Mouse (Mus musculus) effector memory CD4-positive, alpha-beta T cell, adult 7 months (primary cell): ENCODE measurements around the gene Napb. TPM values are rescaled to one million over a fixed set of nuclear protein-coding genes. Genes with fewer than 3 reads are reported as not detected.

Experiments
- polyA plus RNA-seq: library from polyadenylated mRNA; unstranded; fragments of 100-300 nt; shearing (Covaris generic); gene quantifications from one replicate; pipeline ENCODE4 v1.2.1, GENCODE M21; 2017

The Napb gene
- polyA plus RNA-seq = 1.2 TPM

DNA sequence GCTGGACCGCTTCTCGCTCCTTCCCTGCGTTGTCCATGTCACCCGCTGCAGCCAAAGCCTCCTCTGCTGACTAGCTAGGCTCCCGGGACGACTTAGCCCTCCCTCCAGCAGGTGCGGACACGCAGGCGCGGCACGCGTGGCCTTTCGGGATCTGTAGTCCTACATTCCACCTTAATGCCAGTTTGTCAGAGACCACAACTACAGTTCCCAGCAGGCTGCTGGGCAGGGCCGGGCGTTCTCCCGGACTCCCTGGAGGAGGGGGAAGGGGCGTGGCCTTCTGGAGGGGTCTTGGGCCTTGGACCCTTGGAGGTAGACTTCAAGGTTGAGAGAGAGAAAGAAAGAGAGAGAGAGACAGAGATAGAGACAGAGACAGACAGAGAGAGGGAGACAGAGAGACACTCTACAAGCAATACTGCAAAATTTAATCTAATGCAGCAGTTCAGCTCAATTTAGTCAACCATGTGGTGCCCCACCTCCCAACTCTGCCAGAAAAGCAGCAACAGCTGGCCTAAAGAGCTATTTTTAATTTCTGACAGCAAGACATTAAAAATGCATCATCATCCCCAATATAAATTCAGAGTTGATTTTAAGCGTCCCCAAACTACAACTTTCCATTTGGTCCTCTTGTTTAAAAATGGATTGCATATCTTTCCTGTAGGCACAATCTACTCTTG lies at the start of gene Napb:
Gene Napb (minus strand): TSS at position 141 of the 674 bp plus-strand sequence.

DNA sequence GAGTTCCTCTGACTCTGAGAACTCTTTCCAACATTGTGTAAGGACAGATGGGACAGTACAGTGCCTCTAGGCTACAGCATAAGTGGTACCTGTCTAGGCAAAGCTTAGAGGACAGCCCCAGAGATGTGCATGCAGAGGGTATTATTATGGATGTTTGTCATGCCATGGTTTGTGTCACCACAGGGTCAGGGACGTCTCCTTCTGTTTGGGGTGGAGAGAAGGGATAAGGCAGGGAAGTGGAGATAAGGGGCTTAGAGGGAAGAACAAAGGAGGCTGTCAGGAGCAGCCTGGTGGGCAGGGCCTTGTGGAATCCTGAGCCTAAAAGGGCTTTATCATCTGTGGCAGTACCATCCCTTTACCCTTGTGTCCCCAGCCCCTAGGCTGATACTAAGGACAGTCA lies 49.4 kb upstream of the Napb start, which contains the start of gene 8030411F24Rik:
Gene 8030411F24Rik (plus strand): TSS at position 301 of the 400 bp plus-strand sequence.

DNA sequence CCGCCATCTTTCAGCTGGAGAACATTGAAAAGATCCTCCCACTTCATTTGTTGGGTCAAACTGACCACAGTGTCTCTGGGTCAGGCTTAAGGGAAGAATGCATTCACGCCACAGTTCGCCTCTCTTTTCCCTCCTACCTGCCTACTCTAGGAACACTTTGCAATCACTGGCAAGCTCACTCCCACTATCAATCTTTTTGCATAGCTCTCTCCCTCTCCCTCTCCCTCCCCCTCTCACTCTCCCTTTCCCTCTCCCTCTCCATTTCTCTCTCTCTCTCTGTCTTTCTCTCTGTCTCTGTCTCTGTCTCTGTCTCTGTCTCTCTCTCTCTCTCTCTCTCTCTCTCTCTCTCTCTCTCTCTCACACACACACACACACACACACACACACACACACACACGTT lies 39.1 kb upstream of the Napb start, which contains the start of gene Cst11:
Gene Cst11 (minus strand): TSS at position 101 of the 400 bp plus-strand sequence.

DNA sequence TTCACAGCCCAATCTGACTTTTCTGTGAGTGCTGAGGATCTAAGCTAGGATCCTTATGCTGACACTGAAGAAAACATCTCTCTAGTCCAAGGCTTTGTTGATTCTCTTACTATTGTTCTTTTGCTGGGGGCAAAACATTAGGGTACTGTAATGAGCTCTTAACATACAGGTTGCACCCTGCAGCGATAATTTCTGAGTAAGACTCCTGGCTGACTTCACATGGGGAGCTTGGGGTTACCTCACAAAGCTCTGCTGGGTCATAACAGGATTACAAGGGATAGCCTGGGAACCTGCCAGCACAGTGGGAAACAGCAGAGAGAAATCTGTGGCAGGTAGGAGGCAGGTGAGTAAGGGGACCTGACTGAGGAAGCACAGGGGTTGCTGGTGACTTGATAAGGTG lies 17.8 kb upstream of the Napb start, which contains the start of gene Cstl1:
Gene Cstl1 (plus strand): TSS at position 301 of the 400 bp plus-strand sequence.

DNA sequence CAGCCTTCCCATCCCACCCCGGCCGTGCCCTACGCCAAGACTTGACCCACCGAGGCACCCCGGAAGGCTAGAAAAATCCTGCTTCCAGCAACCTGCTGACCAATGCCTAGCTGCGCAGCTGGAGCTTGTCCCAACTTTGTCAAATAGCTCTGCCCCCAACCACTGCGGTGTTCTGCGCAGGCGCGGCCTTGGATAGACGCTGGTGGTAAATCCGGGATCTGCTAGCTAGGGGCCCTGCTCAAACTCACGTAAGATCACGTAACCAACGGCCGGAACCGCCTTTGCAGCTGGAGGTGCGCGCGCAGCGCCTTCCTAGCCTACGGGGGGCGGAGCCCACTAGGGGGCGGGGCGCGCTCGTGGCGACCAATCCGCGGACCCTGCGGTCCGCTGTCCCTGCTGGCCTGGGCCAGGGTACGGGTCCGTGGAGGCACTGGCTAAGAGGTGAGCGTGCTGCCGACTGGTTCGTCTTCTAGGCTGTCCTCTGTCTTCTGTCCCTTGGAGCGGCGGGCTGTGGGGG lies 51.4 kb downstream of the Napb start, which contains the start of gene Gzf1:
Gene Gzf1 (plus strand): TSS at position 249 of the 517 bp plus-strand sequence.

DNA sequence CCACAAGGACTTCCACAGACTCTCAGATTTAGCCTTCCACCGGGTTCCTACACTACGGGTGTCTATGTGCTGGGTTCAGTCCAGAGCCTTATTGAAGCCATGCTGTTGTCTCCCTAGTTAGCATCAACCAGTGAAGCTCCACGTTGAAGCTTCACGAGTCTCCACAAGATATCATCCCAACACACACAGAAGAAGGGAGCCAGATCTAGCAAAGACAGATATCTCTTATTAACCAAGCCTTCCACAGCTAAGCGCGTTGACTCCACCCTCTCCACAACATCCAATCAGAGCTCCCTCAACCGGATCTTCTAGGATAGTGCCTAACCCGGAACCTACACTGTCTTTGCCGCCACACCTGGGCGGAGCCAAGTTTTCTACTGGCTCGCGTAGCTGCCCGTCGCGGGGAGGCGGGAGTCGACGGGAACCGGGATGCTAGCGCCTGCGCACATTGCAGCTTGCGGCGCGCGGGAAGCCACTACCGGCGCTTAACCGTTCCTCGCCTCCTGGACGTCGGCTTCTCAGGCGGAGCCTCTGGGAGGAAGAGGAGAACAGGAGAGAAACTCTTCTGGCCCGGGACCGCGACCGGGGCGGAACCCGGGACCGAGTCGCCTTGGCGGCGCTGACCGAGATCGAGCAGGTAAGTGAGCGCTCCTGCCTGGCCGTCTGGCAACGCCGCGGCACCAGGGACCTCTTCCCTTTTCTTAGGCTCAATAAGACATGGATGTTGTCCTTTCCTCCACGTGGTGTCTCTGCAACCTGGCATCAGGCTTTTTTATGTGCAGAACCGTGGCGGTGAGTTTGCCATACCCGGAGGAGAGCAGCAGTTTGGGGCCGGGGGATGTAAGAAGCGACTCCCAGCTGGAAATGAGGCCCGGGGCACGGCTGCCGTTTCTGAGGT lies 59.8 kb downstream of the Napb start, which contains the start of gene Nxt1:
Gene Nxt1 (plus strand): TSS at position 403 of the 898 bp plus-strand sequence.

Other genes with a start within 250 kb of the Napb start
- 40.3 TPM for gene Nxt1, start 59.9 kb downstream of the Napb start, polyA plus RNA-seq
- gene Gzf1, start 51.4 kb downstream of the Napb start, polyA plus RNA-seq = 5.1 TPM
- gene Cstl1, start 17.9 kb upstream of the Napb start, polyA plus RNA-seq = not detected
- gene Cst11, start 39.0 kb upstream of the Napb start, polyA plus RNA-seq = not detected
- 0.67 TPM for gene 8030411F24Rik, start 49.5 kb upstream of the Napb start, polyA plus RNA-seq
- not detected for gene Cst12, start 56.9 kb upstream of the Napb start, polyA plus RNA-seq
- gene Cst8, start 66.3 kb upstream of the Napb start, polyA plus RNA-seq = not detected
- gene Cst13, start 87.6 kb upstream of the Napb start, polyA plus RNA-seq = not detected
- not detected for gene Cst9, start 102.7 kb upstream of the Napb start, polyA plus RNA-seq
- gene 9230104L09Rik, start 132.6 kb upstream of the Napb start, polyA plus RNA-seq = not detected
- gene Cst3, start 143.2 kb upstream of the Napb start, polyA plus RNA-seq = 90.0 TPM